In the genomic region with DNA sequence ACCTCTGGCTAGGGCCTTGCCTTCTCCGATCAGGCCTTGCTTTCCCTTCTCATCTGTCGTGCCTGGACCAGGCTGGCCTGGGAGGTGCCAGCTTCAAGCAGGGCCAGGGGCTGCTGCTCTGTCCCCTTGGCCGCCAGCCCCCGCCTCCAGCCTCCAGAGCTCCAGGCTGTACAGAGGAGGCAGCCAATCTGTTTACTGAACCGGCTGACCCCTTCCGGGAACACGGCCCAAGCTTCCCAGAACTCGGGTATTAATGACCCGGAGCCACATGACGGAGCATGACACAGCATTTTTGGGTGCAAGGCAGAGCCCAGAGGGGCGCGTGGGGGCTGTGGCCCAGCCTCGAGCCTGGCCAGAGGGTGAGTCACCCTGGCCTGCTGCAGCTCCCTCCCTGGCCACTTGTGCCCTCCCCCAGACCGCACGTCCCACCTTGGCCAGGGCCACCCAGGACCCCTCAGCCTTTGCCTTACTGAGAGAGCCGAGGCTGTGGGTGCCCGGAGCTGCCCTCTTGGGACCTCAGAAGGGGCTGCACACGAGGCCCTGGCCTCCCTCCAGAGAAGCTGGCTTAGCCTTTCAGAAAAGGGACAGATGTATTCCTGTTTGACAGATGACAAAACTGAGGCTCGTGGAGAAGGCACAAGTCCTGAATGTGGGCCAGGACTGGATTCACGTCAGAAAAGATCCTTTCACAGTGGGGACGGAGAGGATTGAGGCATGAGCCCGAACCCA, we compare ENCODE assay signal across 8 mouse cellular contexts.
DNase-seq lines count a peak whose midpoint lies in the region; ATAC-seq and TF ChIP-seq lines count a peak whose summit lies in the region.

No protein-coding gene starts in this region.

- no peaks in the 10 kb centered on the region for H3K36me3 ChIP-seq in embryonic facial prominence, embryonic 14.5 days (ENCODE audit: control insufficient read depth, insufficient read depth, low read length)
- H3K36me3 ChIP-seq in kidney, embryonic 15.5 days = no peaks in the 10 kb centered on the region
- no peaks in the 10 kb centered on the region for H3K36me3 ChIP-seq in midbrain, embryonic 16.5 days (ENCODE audit: control insufficient read depth, insufficient read depth, low read length)

- H3K9me3 ChIP-seq in embryonic facial prominence, embryonic 14.5 days (ENCODE audit: control insufficient read depth, low read length) = no peaks in the 10 kb centered on the region
- no peaks in the 10 kb centered on the region for H3K9me3 ChIP-seq in kidney, embryonic 15.5 days (replicated peaks)
- no peaks in the 10 kb centered on the region for H3K9me3 ChIP-seq in midbrain, embryonic 16.5 days (replicated peaks; ENCODE audit: control insufficient read depth, low read length, poor library complexity, severe bottlenecking)

- H3K27ac ChIP-seq in bone marrow macrophage, adult 2 months (ENCODE audit: insufficient read depth, low read depth, low read length) = peak overlapping the region; percentile 84
- H3K27ac ChIP-seq in embryonic facial prominence, embryonic 14.5 days (replicated peaks; ENCODE audit: low read depth, low read length) = no peak overlapping the region
- H3K27ac ChIP-seq in kidney, embryonic 15.5 days = peak overlapping the region; percentile 82
- H3K27ac ChIP-seq in midbrain, embryonic 16.5 days (ENCODE audit: low read length) = no peak overlapping the region

- no peak for TF ChIP-seq CTCF in bone marrow macrophage, adult 2 months (IDR thresholded peaks at IDR 0.05; ENCODE audit: low read depth, low read length)

- peak; percentile 24; the same call in 1 of the 2 replicates for ATAC-seq in embryonic facial prominence, embryonic 14.5 days (ENCODE audit: low read depth)
- ATAC-seq in kidney, embryonic 15.5 days (replicated peaks; ENCODE audit: low FRiP score) = peak; percentile 83
- ATAC-seq in midbrain, embryonic 16.5 days = peak; percentile 65; the same call in 1 of the 2 replicates

- H3K9ac ChIP-seq in embryonic facial prominence, embryonic 14.5 days (ENCODE audit: low read depth, low read length) = no peak overlapping the region
- no peak overlapping the region for H3K9ac ChIP-seq in kidney, embryonic 15.5 days
- H3K9ac ChIP-seq in midbrain, embryonic 16.5 days (ENCODE audit: low read depth, low read length) = no peak overlapping the region

- peaks cover 52% of the 10 kb centered on the region for H3K4me1 ChIP-seq in bone marrow macrophage, adult 2 months (ENCODE audit: control insufficient read depth, insufficient read depth, low read length)
- peaks cover 7% of the 10 kb centered on the region for H3K4me1 ChIP-seq in embryonic facial prominence, embryonic 14.5 days (ENCODE audit: control insufficient read depth, insufficient read depth, low read length)
- H3K4me1 ChIP-seq in kidney, embryonic 15.5 days = peaks cover 40% of the 10 kb centered on the region
- H3K4me1 ChIP-seq in midbrain, embryonic 16.5 days (ENCODE audit: control insufficient read depth, insufficient read depth, low read length) = no peaks in the 10 kb centered on the region; the same call in 1 of the 2 replicates

- 44% methylated on average over 20 of the region's 22 CpGs for WGBS in embryonic facial prominence, embryonic 14.5 days
- 19% methylated on average over 22 of the region's 22 CpGs for WGBS in kidney, embryonic 15.5 days
- 41% methylated on average over 22 of the region's 22 CpGs for WGBS in midbrain, embryonic 16.5 days

- DNase-seq in 416B (ENCODE audit: low read depth) = peak; percentile 92
- peak; percentile 67 for DNase-seq in embryonic facial prominence, embryonic 14.5 days (ENCODE audit: low spot score)
- DNase-seq in heart, adult 9 months (ENCODE audit: low spot score in 2 of 2) = peak; percentile 91 to 97
- DNase-seq in liver = peak; percentile 91
- DNase-seq in urinary bladder, adult 18-20 months (ENCODE audit: low spot score in 2 of 2) = peak; percentile 75 to 91

- H3K4me3 ChIP-seq in bone marrow macrophage, adult 2 months (ENCODE audit: insufficient read depth, low read length) = peak overlapping the region; percentile 28
- no peak overlapping the region for H3K4me3 ChIP-seq in embryonic facial prominence, embryonic 14.5 days (ENCODE audit: low read depth, low read length)
- no peak overlapping the region for H3K4me3 ChIP-seq in kidney, embryonic 15.5 days (replicated peaks)
- H3K4me3 ChIP-seq in midbrain, embryonic 16.5 days (ENCODE audit: low read depth, low read length) = no peak overlapping the region

- H3K27me3 ChIP-seq in embryonic facial prominence, embryonic 14.5 days (replicated peaks; ENCODE audit: control insufficient read depth, insufficient read depth, low read length) = no peaks in the 10 kb centered on the region
- H3K27me3 ChIP-seq in kidney, embryonic 15.5 days = no peaks in the 10 kb centered on the region
- H3K27me3 ChIP-seq in midbrain, embryonic 16.5 days (ENCODE audit: control insufficient read depth, insufficient read depth, low read depth, low read length) = no peaks in the 10 kb centered on the region

- H3K4me2 ChIP-seq in embryonic facial prominence, embryonic 14.5 days (ENCODE audit: low read depth, low read length) = no peak overlapping the region
- H3K4me2 ChIP-seq in kidney, embryonic 15.5 days = peak overlapping the region; percentile 14
- H3K4me2 ChIP-seq in midbrain, embryonic 16.5 days (ENCODE audit: low read length) = no peak overlapping the region

- TF ChIP-seq POLR2A in bone marrow macrophage, adult 2 months (IDR thresholded peaks at IDR 0.05; ENCODE audit: borderline replicate concordance, low read depth, low read length) = no peak

Comparison
In these comparisons a context has a peak if more than half of its experiments do, and no peak if none do; other contexts are left out.
1. H3K27ac ChIP-seq: peak in bone marrow macrophage, adult 2 months (single experiment) and kidney, embryonic 15.5 days (single experiment); none in embryonic facial prominence, embryonic 14.5 days (single experiment) and midbrain, embryonic 16.5 days (single experiment).
2. ATAC-seq: peak in every context shown above with its lines; median percentile 83 in kidney, embryonic 15.5 days; 65 in midbrain, embryonic 16.5 days; 24 in embryonic facial prominence, embryonic 14.5 days.
3. Peak in every context shown above with its lines, with median percentiles within 50 percentile points of each other: DNase-seq.